Mouse (Mus musculus): ENCODE data around the gene Gm10271. TPM values are rescaled to one million over a fixed set of nuclear protein-coding genes. Genes with fewer than 3 reads are reported as not detected.
A peak's percentile ranks its signal among the peaks of the same experiment; 100 is the strongest.

Gm10271 gene
- polyA plus RNA-seq, 1 experiment from 2014 or later = not detected

- ATAC-seq (ENCODE audit: insufficient number of reproducible peaks, low FRiP score, low TSS enrichment, low read depth) = no peak
- no peaks in the 10 kb centered on the region for H3K4me1 ChIP-seq
- H3K27me3 ChIP-seq = no peaks in the 10 kb centered on the region
- H3K36me3 ChIP-seq = peaks cover 35% of the 10 kb centered on the region
- H3K9me3 ChIP-seq = no peaks in the 10 kb centered on the region
- no peak overlapping the region for H3K9ac ChIP-seq
- WGBS = 77% methylated on average over 11 of the region's 11 CpGs
- no peak overlapping the region for H3K27ac ChIP-seq
- no peak overlapping the region for H3K4me3 ChIP-seq
- no peak overlapping the region for H3K4me2 ChIP-seq
Measured at GRCm38 (mm10) chr10:116926428-116927113, 45.8 kb downstream of the Gm10271 start.

GRCm38 (mm10) chr10:116923651-116924495, 48.5 kb downstream of the Gm10271 start:
- peaks cover 29% of the 10 kb centered on the region for H3K36me3 ChIP-seq
- no peaks in the 10 kb centered on the region for H3K9me3 ChIP-seq
- no peak overlapping the region for H3K4me3 ChIP-seq
- H3K4me2 ChIP-seq = no peak overlapping the region
- 90% methylated on average over 19 of the region's 19 CpGs for WGBS
- no peaks in the 10 kb centered on the region for H3K27me3 ChIP-seq
- no peak overlapping the region for H3K9ac ChIP-seq
- no peaks in the 10 kb centered on the region for H3K4me1 ChIP-seq
- no peak for ATAC-seq (ENCODE audit: insufficient number of reproducible peaks, low FRiP score, low TSS enrichment, low read depth)
- H3K27ac ChIP-seq = no peak overlapping the region

- Histone ChIP-seq H3K9me3 (no peaks in the 10 kb centered on the region), H3K4me2 (no peak overlapping the region), H3K4me3 (no peak overlapping the region), H3K27me3 (no peaks in the 10 kb centered on the region), H3K27ac (no peak overlapping the region), H3K9ac (no peak overlapping the region), H3K36me3 (peaks cover 32% of the 10 kb centered on the region), H3K4me1 (no peaks in the 10 kb centered on the region)
- WGBS = 83% methylated on average over 15 of the region's 15 CpGs
- ATAC-seq (ENCODE audit: insufficient number of reproducible peaks, low FRiP score, low TSS enrichment, low read depth) = no peak
Measured at GRCm38 (mm10) chr10:116922161-116922560, 50.2 kb downstream of the Gm10271 start.

GRCm38 (mm10) chr10:116921416-116921815, 51.0 kb downstream of the Gm10271 start:
- no peak for ATAC-seq (ENCODE audit: insufficient number of reproducible peaks, low FRiP score, low TSS enrichment, low read depth)
- Histone ChIP-seq H3K36me3 (peaks cover 26% of the 10 kb centered on the region), H3K27ac (no peak overlapping the region), H3K27me3 (no peaks in the 10 kb centered on the region), H3K4me3 (no peak overlapping the region), H3K9ac (no peak overlapping the region), H3K4me2 (no peak overlapping the region), H3K4me1 (no peaks in the 10 kb centered on the region), H3K9me3 (no peaks in the 10 kb centered on the region)
- WGBS = 85% methylated on average over 15 of the region's 15 CpGs

GRCm38 (mm10) chr10:116920641-116921040, 51.8 kb downstream of the Gm10271 start:
- no peak for ATAC-seq (ENCODE audit: insufficient number of reproducible peaks, low FRiP score, low TSS enrichment, low read depth)
- Histone ChIP-seq H3K36me3 (peaks cover 26% of the 10 kb centered on the region), H3K9ac (no peak overlapping the region), H3K27ac (no peak overlapping the region), H3K9me3 (no peaks in the 10 kb centered on the region), H3K27me3 (no peaks in the 10 kb centered on the region), H3K4me3 (no peak overlapping the region), H3K4me1 (no peaks in the 10 kb centered on the region), H3K4me2 (no peak overlapping the region)
- 85% methylated on average over 8 of the region's 8 CpGs for WGBS

GRCm38 (mm10) chr10:116919368-116920317, 52.8 kb downstream of the Gm10271 start:
- no peaks in the 10 kb centered on the region for H3K27me3 ChIP-seq

GRCm38 (mm10) chr10:116916581-116916980, 55.8 kb downstream of the Gm10271 start:
- no peak overlapping the region for H3K4me3 ChIP-seq
- no peak for ATAC-seq (ENCODE audit: insufficient number of reproducible peaks, low FRiP score, low TSS enrichment, low read depth)
- H3K4me1 ChIP-seq = peaks cover 6% of the 10 kb centered on the region; the same call in 1 of the 2 replicates
- no peaks in the 10 kb centered on the region for H3K27me3 ChIP-seq
- WGBS = 73% methylated on average over 8 of the region's 8 CpGs
- peaks cover 27% of the 10 kb centered on the region; the same call in 1 of the 2 replicates for H3K36me3 ChIP-seq
- H3K9ac ChIP-seq = no peak overlapping the region
- H3K4me2 ChIP-seq = no peak overlapping the region
- H3K27ac ChIP-seq = no peak overlapping the region
- no peaks in the 10 kb centered on the region for H3K9me3 ChIP-seq

More at GRCm38 (mm10) chr10:116919368-116920317, 52.8 kb downstream of the Gm10271 start:
- Histone ChIP-seq H3K4me1 (no peaks in the 10 kb centered on the region), H3K4me2 (no peak overlapping the region), H3K9ac (no peak overlapping the region), H3K9me3 (no peaks in the 10 kb centered on the region), H3K4me3 (no peak overlapping the region), H3K27ac (no peak overlapping the region), H3K36me3 (peaks cover 27% of the 10 kb centered on the region)
- 83% methylated on average over 25 of the region's 25 CpGs for WGBS
- no peak for ATAC-seq (ENCODE audit: insufficient number of reproducible peaks, low FRiP score, low TSS enrichment, low read depth)

GRCm38 (mm10) chr10:116915286-116915685, 57.1 kb downstream of the Gm10271 start:
- Histone ChIP-seq H3K9ac (no peak overlapping the region), H3K27me3 (no peaks in the 10 kb centered on the region), H3K4me1 (peaks cover 6% of the 10 kb centered on the region; the same call in 1 of the 2 replicates), H3K27ac (no peak overlapping the region), H3K36me3 (peaks cover 32% of the 10 kb centered on the region), H3K4me3 (no peak overlapping the region), H3K9me3 (no peaks in the 10 kb centered on the region), H3K4me2 (no peak overlapping the region)
- WGBS = 92% methylated on average over 8 of the region's 8 CpGs
- no peak for ATAC-seq (ENCODE audit: insufficient number of reproducible peaks, low FRiP score, low TSS enrichment, low read depth)

GRCm38 (mm10) chr10:116914586-116914985, 57.8 kb downstream of the Gm10271 start:
- Histone ChIP-seq H3K36me3 (peaks cover 39% of the 10 kb centered on the region), H3K27me3 (no peaks in the 10 kb centered on the region), H3K4me3 (no peak overlapping the region), H3K4me1 (peaks cover 6% of the 10 kb centered on the region; the same call in 1 of the 2 replicates), H3K9ac (no peak overlapping the region), H3K4me2 (no peak overlapping the region), H3K9me3 (no peaks in the 10 kb centered on the region), H3K27ac (no peak overlapping the region)
- no peak for ATAC-seq (ENCODE audit: insufficient number of reproducible peaks, low FRiP score, low TSS enrichment, low read depth)
- 84% methylated on average over 9 of the region's 9 CpGs for WGBS

- Histone ChIP-seq H3K4me1 (peaks cover 6% of the 10 kb centered on the region; the same call in 1 of the 2 replicates), H3K4me2 (no peak overlapping the region), H3K9ac (no peak overlapping the region), H3K27me3 (no peaks in the 10 kb centered on the region), H3K9me3 (no peaks in the 10 kb centered on the region), H3K27ac (no peak overlapping the region), H3K4me3 (no peak overlapping the region), H3K36me3 (peaks cover 47% of the 10 kb centered on the region)
- no peak for ATAC-seq (ENCODE audit: insufficient number of reproducible peaks, low FRiP score, low TSS enrichment, low read depth)
- WGBS = 82% methylated on average over 17 of the region's 17 CpGs
Measured at GRCm38 (mm10) chr10:116913647-116914273, 58.6 kb downstream of the Gm10271 start.

GRCm38 (mm10) chr10:116912850-116913249, 59.6 kb downstream of the Gm10271 start:
- no peak overlapping the region for H3K9ac ChIP-seq
- H3K4me1 ChIP-seq = peaks cover 6% of the 10 kb centered on the region; the same call in 1 of the 2 replicates
- no peaks in the 10 kb centered on the region for H3K9me3 ChIP-seq
- no peak overlapping the region for H3K4me2 ChIP-seq
- H3K27ac ChIP-seq = 0 out of 2 replicates have a peak overlapping the region, but pooled peaks have one; percentile 24
- WGBS = 66% methylated on average over 9 of the region's 9 CpGs
- H3K27me3 ChIP-seq = no peaks in the 10 kb centered on the region
- H3K4me3 ChIP-seq = no peak overlapping the region
- ATAC-seq (ENCODE audit: insufficient number of reproducible peaks, low FRiP score, low TSS enrichment, low read depth) = no peak
- peaks cover 48% of the 10 kb centered on the region for H3K36me3 ChIP-seq
